In genomic region chr1:39735927-39736604, GRCm38 (mm10) we compare ENCODE assay signal across 9 mouse cellular contexts. TPM values are rescaled to one million over a fixed set of nuclear protein-coding genes. Genes with fewer than 3 reads are reported as not detected.
DNase-seq lines count a peak whose midpoint lies in the region; ATAC-seq lines count a peak whose summit lies in the region.
"Had no signal": no experiment of that assay in that cellular context is flagged by ENCODE, and none has a peak within 500 bp of the region (broad histone marks: within the 10 kb centered on the region; RNA-seq: fewer than 3 reads in every experiment).

No protein-coding gene starts in this region.

- peak; percentile 62 for DNase-seq in adrenal gland, adult 8-10 months
- DNase-seq in adrenal gland, postnatal 25 days, result no peak
- DNase-seq in embryonic facial prominence, embryonic 10.5 days (ENCODE audit: low spot score), result peak; percentile 40
- no peak for DNase-seq in hindbrain, embryonic 14.5 days (ENCODE audit: low spot score)
- no peak for DNase-seq in liver, embryonic 11.5 days (ENCODE audit: low spot score)
- no peak for DNase-seq in ovary, postnatal 10 days (ENCODE audit: low spot score)
- no peak for DNase-seq in layer of hippocampus, postnatal 25 days (ENCODE audit: extremely low spot score in 1 of 2, low spot score in 1 of 2)

- H3K4me2 ChIP-seq in hindbrain, embryonic 14.5 days (replicated peaks), result no peak overlapping the region
- H3K4me2 ChIP-seq in liver, embryonic 11.5 days, result peak overlapping the region; percentile 53
- H3K4me2 ChIP-seq in neural tube, embryonic 12.5 days (replicated peaks), result no peak overlapping the region
- H3K4me2 ChIP-seq: limb, embryonic 13.5 days had no signal

- H3K9ac ChIP-seq in hindbrain, embryonic 14.5 days, result no peak overlapping the region
- H3K9ac ChIP-seq in liver, embryonic 11.5 days (ENCODE audit: low read depth, low read length), result no peak overlapping the region; the same call in 1 of the 2 replicates
- H3K9ac ChIP-seq in neural tube, embryonic 12.5 days, result no peak overlapping the region
- H3K9ac ChIP-seq: limb, embryonic 13.5 days had no signal

- peaks cover 45% of the 10 kb centered on the region for H3K4me1 ChIP-seq in embryonic facial prominence, embryonic 10.5 days
- H3K4me1 ChIP-seq in hindbrain, embryonic 14.5 days (replicated peaks; ENCODE audit: control insufficient read depth, insufficient read depth, low read length), result peaks cover 20% of the 10 kb centered on the region
- peaks cover 21% of the 10 kb centered on the region for H3K4me1 ChIP-seq in liver, embryonic 11.5 days (replicated peaks; ENCODE audit: control insufficient read depth, insufficient read depth, low read length)
- H3K4me1 ChIP-seq in neural tube, embryonic 12.5 days, result peaks cover 27% of the 10 kb centered on the region

- H3K9me3 ChIP-seq in embryonic facial prominence, embryonic 10.5 days, result peaks cover 5% of the 10 kb centered on the region; the same call in 1 of the 2 replicates
- no peaks in the 10 kb centered on the region for H3K9me3 ChIP-seq in hindbrain, embryonic 14.5 days (ENCODE audit: control insufficient read depth, low read length)
- H3K9me3 ChIP-seq in liver, embryonic 11.5 days (ENCODE audit: control insufficient read depth, low read length), result no peaks in the 10 kb centered on the region
- H3K9me3 ChIP-seq in neural tube, embryonic 12.5 days, result no peaks in the 10 kb centered on the region
- H3K9me3 ChIP-seq: limb, embryonic 13.5 days had no signal

- peak overlapping the region; percentile 13; the same call in 1 of the 2 replicates for H3K4me3 ChIP-seq in embryonic facial prominence, embryonic 10.5 days
- no peak overlapping the region for H3K4me3 ChIP-seq in hindbrain, embryonic 14.5 days (replicated peaks; ENCODE audit: low read length)
- H3K4me3 ChIP-seq in liver, embryonic 11.5 days (ENCODE audit: low read depth, low read length), result no peak overlapping the region
- no peak overlapping the region for H3K4me3 ChIP-seq in neural tube, embryonic 12.5 days
- H3K4me3 ChIP-seq: limb, embryonic 13.5 days had no signal

- H3K27ac ChIP-seq in embryonic facial prominence, embryonic 10.5 days (replicated peaks), result peak overlapping the region; percentile 70
- H3K27ac ChIP-seq in hindbrain, embryonic 14.5 days, result peak overlapping the region; percentile 72
- peak overlapping the region; percentile 79 for H3K27ac ChIP-seq in liver, embryonic 11.5 days (ENCODE audit: low read depth, low read length)
- peak overlapping the region; percentile 57; the same call in 1 of the 2 replicates for H3K27ac ChIP-seq in neural tube, embryonic 12.5 days

- WGBS in embryonic facial prominence, embryonic 10.5 days, result 20% methylated on average over 8 of the region's 8 CpGs
- WGBS in hindbrain, embryonic 14.5 days, result 15% methylated on average over 8 of the region's 8 CpGs
- WGBS in liver, embryonic 11.5 days, result 21% methylated on average over 8 of the region's 8 CpGs
- 12% methylated on average over 8 of the region's 8 CpGs for WGBS in neural tube, embryonic 12.5 days

- no peaks in the 10 kb centered on the region for H3K27me3 ChIP-seq in embryonic facial prominence, embryonic 10.5 days (replicated peaks; ENCODE audit: low read depth, poor library complexity, severe bottlenecking)
- H3K27me3 ChIP-seq in hindbrain, embryonic 14.5 days (ENCODE audit: control insufficient read depth, insufficient read depth, low read length), result no peaks in the 10 kb centered on the region
- H3K27me3 ChIP-seq in liver, embryonic 11.5 days (replicated peaks; ENCODE audit: control insufficient read depth, insufficient read depth, low read length), result no peaks in the 10 kb centered on the region
- no peaks in the 10 kb centered on the region for H3K27me3 ChIP-seq in neural tube, embryonic 12.5 days (replicated peaks)
- H3K27me3 ChIP-seq: limb, embryonic 13.5 days had no signal

- peak; percentile 49; the same call in 1 of the 2 replicates for ATAC-seq in hindbrain, embryonic 14.5 days (ENCODE audit: low FRiP score)
- ATAC-seq in liver, embryonic 11.5 days (replicated peaks; ENCODE audit: low FRiP score), result peak; percentile 68
- ATAC-seq in neural tube, embryonic 12.5 days (ENCODE audit: low FRiP score, low read depth), result peak; percentile 62; the same call in 1 of the 2 replicates

- H3K36me3 ChIP-seq in embryonic facial prominence, embryonic 10.5 days (replicated peaks), result no peaks in the 10 kb centered on the region
- no peaks in the 10 kb centered on the region for H3K36me3 ChIP-seq in hindbrain, embryonic 14.5 days (replicated peaks; ENCODE audit: control insufficient read depth, insufficient read depth)
- H3K36me3 ChIP-seq in liver, embryonic 11.5 days (ENCODE audit: control insufficient read depth, insufficient read depth, low read length), result no peaks in the 10 kb centered on the region
- no peaks in the 10 kb centered on the region for H3K36me3 ChIP-seq in neural tube, embryonic 12.5 days
- H3K36me3 ChIP-seq: limb, embryonic 13.5 days had no signal

RNA-seq across cellular contexts. Expression of gene Rfx8, which starts 15.3 kb away (rescaled TPM):
- under 1 TPM in 2 of 4 experiments, not detected in 2; 0.22 to 0.30 TPM for total RNA-seq in adrenal gland, adult 8-10 months (2022)
- 0.39 TPM in 1 of 2 replicates, not detected in the other for total RNA-seq in adrenal gland, postnatal 25 days (2021)
- 0.43 and 0.56 TPM in 2 replicates for polyA plus RNA-seq in embryonic facial prominence, embryonic 10.5 days (2016; fragmentation: Nextera tagmentation; extraction: Ambion mirVana)
- polyA plus RNA-seq in hindbrain, embryonic 14.5 days (2014; fragmentation: Nextera tagmentation; extraction: Ambion mirVana), result 0.10 and 0.40 TPM in 2 replicates
- 0.17 and 0.53 TPM in 2 replicates for polyA plus RNA-seq in liver, embryonic 11.5 days (2014; fragmentation: Nextera tagmentation; extraction: Ambion mirVana)
- polyA plus RNA-seq in neural tube, embryonic 12.5 days (2016; fragmentation: Nextera tagmentation; extraction: Ambion mirVana), result 0.27 TPM in 1 of 2 replicates, not detected in the other
- total RNA-seq in layer of hippocampus, postnatal 25 days (2021), result under 1 TPM; 0.19 to 0.54 TPM

Comparison
In these comparisons a context has a peak if more than half of its experiments do, and no peak if none do; other contexts are left out.
1. DNase-seq: peak in adrenal gland, adult 8-10 months (single experiment) and embryonic facial prominence, embryonic 10.5 days (single experiment); none in adrenal gland, postnatal 25 days (single experiment), hindbrain, embryonic 14.5 days (single experiment), liver, embryonic 11.5 days (single experiment), ovary, postnatal 10 days (single experiment) and layer of hippocampus, postnatal 25 days (0 of 2).
2. Peak in every context shown above with its lines, with median percentiles within 50 percentile points of each other: H3K27ac ChIP-seq and ATAC-seq.